Mouse (Mus musculus): ENCODE results near the gene Defb35. TPM values are rescaled to one million over a fixed set of nuclear protein-coding genes. Genes with fewer than 3 reads are reported as not detected.
A peak's percentile ranks its signal among the peaks of the same experiment; 100 is the strongest.
"Not testable (repeated sequence)": the region's sequence is repeated elsewhere in the genome, so short reads cannot be mapped to it uniquely, and the experiment has no call there.

The Defb35 gene
- total RNA-seq (2021): not detected

- DNase-seq; intact Hi-C loops (cut with DNase I): not testable (repeated sequence)
Observed at GRCm38 (mm10) chr8:21938052-21938451, at the start of gene Defb35. Gene Defb35 (plus strand): TSS chr8:21938352.

GRCm38 (mm10) chr8:21906290-21906689 lies 31.9 kb upstream of the Defb35 start, which contains the start of gene Defb11:
Gene Defb11 (minus strand): TSS chr8:21906412.
- DNase-seq; intact Hi-C loops (cut with DNase I): not testable (repeated sequence)

- intact Hi-C loops (cut with DNase I): no loop called here
- no peak for DNase-seq
Observed at GRCm38 (mm10) chr8:21911931-21912330, 26.2 kb upstream of the Defb35 start.

GRCm38 (mm10) chr8:21912554-21912953 lies 25.6 kb upstream of the Defb35 start:
- DNase-seq: no peak
- intact Hi-C loops (cut with DNase I): no loop called here

GRCm38 (mm10) chr8:21915625-21916024 lies 22.5 kb upstream of the Defb35 start:
- intact Hi-C loops (cut with DNase I): no loop called here
- DNase-seq: no peak

GRCm38 (mm10) chr8:21930754-21931153 lies 7.4 kb upstream of the Defb35 start:
- intact Hi-C loops (cut with DNase I); DNase-seq: not testable (repeated sequence)

GRCm38 (mm10) chr8:21932610-21933009 lies 5.5 kb upstream of the Defb35 start, which contains the start of gene Defb15:
Gene Defb15 (minus strand): TSS chr8:21932710.
- DNase-seq: no peak
- intact Hi-C loops (cut with DNase I): no loop called here

- intact Hi-C loops (cut with DNase I): no loop called here
- no peak for DNase-seq
Observed at GRCm38 (mm10) chr8:21946462-21946861, 8.3 kb downstream of the Defb35 start, which contains the start of gene Defb13. Gene Defb13 (plus strand): TSS chr8:21946762.

- no peak for DNase-seq
- intact Hi-C loops (cut with DNase I): no loop called here
Observed at GRCm38 (mm10) chr8:21947311-21948017, 9.3 kb downstream of the Defb35 start.

GRCm38 (mm10) chr8:21955321-21955720 lies 17.2 kb downstream of the Defb35 start:
- intact Hi-C loops (cut with DNase I): no loop called here
- DNase-seq: peak in 1 of 2 experiments; percentile 13

GRCm38 (mm10) chr8:21956336-21956735 lies 18.2 kb downstream of the Defb35 start:
- intact Hi-C loops (cut with DNase I): no loop called here
- DNase-seq: no peak

- intact Hi-C loops (cut with DNase I): no loop called here
- no peak for DNase-seq
Observed at GRCm38 (mm10) chr8:21958414-21958813, 20.3 kb downstream of the Defb35 start, which contains the start of gene Fam90a1a. Gene Fam90a1a (plus strand): TSS chr8:21958714.

- DNase-seq: no peak
- intact Hi-C loops (cut with DNase I): no loop called here
Observed at GRCm38 (mm10) chr8:21966646-21967045, 28.5 kb downstream of the Defb35 start.

GRCm38 (mm10) chr8:21969475-21969874 lies 31.3 kb downstream of the Defb35 start, which contains the start of gene Ccdc70:
Gene Ccdc70 (plus strand): TSS chr8:21969775.
- intact Hi-C loops (cut with DNase I): no loop called here
- no peak for DNase-seq

- DNase-seq: no peak
- intact Hi-C loops (cut with DNase I): no loop called here
Observed at GRCm38 (mm10) chr8:21978193-21978592, 40.0 kb downstream of the Defb35 start.

- DNase-seq: no peak
- intact Hi-C loops (cut with DNase I): no loop called here
Observed at GRCm38 (mm10) chr8:21981664-21982337, 43.6 kb downstream of the Defb35 start.

Other genes starting within 250 kb of the Defb35 start
- gene AY761184, start 234.7 kb upstream of the Defb35 start, total RNA-seq (2021): not detected
- gene Defa24, start 203.9 kb upstream of the Defb35 start, total RNA-seq (2021): not detected
- not detected for gene Defb50, start 114.8 kb upstream of the Defb35 start, total RNA-seq (2021)
- gene Defb2, start 98.4 kb upstream of the Defb35 start, total RNA-seq (2021): not detected
- gene Defb10, start 79.5 kb upstream of the Defb35 start, total RNA-seq (2021): not detected
- not detected for gene Defb9, start 52.9 kb upstream of the Defb35 start, total RNA-seq (2021)
- not detected for gene Defb11, start 31.9 kb upstream of the Defb35 start, total RNA-seq (2021)
- gene Defb15, start 5.6 kb upstream of the Defb35 start, total RNA-seq (2021): not detected
- gene Defb13, start 8.4 kb downstream of the Defb35 start, total RNA-seq (2021): not detected
- not detected for gene Fam90a1a, start 20.4 kb downstream of the Defb35 start, total RNA-seq (2021)
- gene Ccdc70, start 31.4 kb downstream of the Defb35 start, total RNA-seq (2021): not detected
- under 1 TPM; 0.08 TPM for gene Atp7b, start 122.0 kb downstream of the Defb35 start, total RNA-seq (2021)
- gene Alg11, start 122.4 kb downstream of the Defb35 start, total RNA-seq (2021): 1 to 10 TPM; 6.9 to 8.8 TPM
- not detected for gene Nek5, start 186.7 kb downstream of the Defb35 start, total RNA-seq (2021)
- gene Nek3, start 228.1 kb downstream of the Defb35 start, total RNA-seq (2021): 1 to 10 TPM; 1.6 to 2.1 TPM
- 1 to 10 TPM in 1 of 2 experiments, under 1 TPM in 1; 0.76 to 1.1 TPM for gene Ckap2, start 247.5 kb downstream of the Defb35 start, total RNA-seq (2021)